Mouse (Mus musculus) G1E (cell line): ENCODE measurements around the gene Olfr1105.

ENCODE experiments used
- CTCF ChIP-seq: IDR thresholded peaks from 2 replicates; pipeline ENCODE4 v1.5.1; 2012; ENCODE audit warnings: low read depth, low read length, inconsistent platforms, mixed read lengths
- GATA1 ChIP-seq: IDR thresholded peaks from 2 replicates; pipeline ENCODE4 v1.6.1; 2012; ENCODE audit warnings: borderline replicate concordance, low read length, inconsistent platforms, mixed read lengths
- TAL1 ChIP-seq: conservative IDR thresholded peaks from 2 replicates; pipeline ENCODE4 v1.6.1; 2012; ENCODE audit warnings: low read depth, low read length, inconsistent platforms, mixed read lengths

- TF ChIP-seq CTCF (no peak), GATA1 (no peak), TAL1 (no peak)
Measured at GRCm38 (mm10) chr2:87052173-87052572, 15.8 kb upstream of the Olfr1105 start, which contains the start of gene Olfr1106.
